Mouse (Mus musculus): ENCODE measurements at regions not wholly inside any gene's neighbourhood (a gene's known extent, or its start where the extent isn't known, plus 50 kb on each side); places are given as distances from the start of the nearest gene placed in this dataset.

GRCm38 (mm10) chr4:64812812-64813211 lies 311.2 kb upstream of the Pappa start:
- no peak for DNase-seq (ENCODE audit: low read depth)

GRCm38 (mm10) chr4:64832882-64833281 lies 291.1 kb upstream of the Pappa start:
- DNase-seq (ENCODE audit: low read depth): peak; percentile 19

GRCm38 (mm10) chr4:64874521-64874920 lies 249.5 kb upstream of the Pappa start:
- DNase-seq (ENCODE audit: low read depth): no peak

- DNase-seq (ENCODE audit: low read depth): no peak
Observed at GRCm38 (mm10) chr4:64876924-64877323, 247.1 kb upstream of the Pappa start.

- no peak for DNase-seq (ENCODE audit: low read depth)
Observed at GRCm38 (mm10) chr4:64897935-64898334, 226.0 kb upstream of the Pappa start.

GRCm38 (mm10) chr4:64901091-64901845 lies 222.7 kb upstream of the Pappa start:
- peak; percentile 0 for DNase-seq (ENCODE audit: low read depth)

- no peak for DNase-seq (ENCODE audit: low read depth)
Observed at GRCm38 (mm10) chr4:64923751-64924150, 200.2 kb upstream of the Pappa start.

- DNase-seq (ENCODE audit: low read depth): no peak
Observed at GRCm38 (mm10) chr4:64928553-64928952, 195.4 kb upstream of the Pappa start.

GRCm38 (mm10) chr4:64945547-64945946 lies 178.4 kb upstream of the Pappa start:
- no peak for DNase-seq (ENCODE audit: low read depth)

GRCm38 (mm10) chr4:64952651-64953050 lies 171.3 kb upstream of the Pappa start:
- DNase-seq (ENCODE audit: low read depth): no peak

GRCm38 (mm10) chr4:64958843-64959242 lies 165.1 kb upstream of the Pappa start:
- no peak for DNase-seq (ENCODE audit: low read depth)

GRCm38 (mm10) chr4:64961796-64962195 lies 162.2 kb upstream of the Pappa start:
- DNase-seq (ENCODE audit: low read depth): no peak

Data from 416B (cell line).